Mouse (Mus musculus): ENCODE results near the gene Plrg1. TPM values are rescaled to one million over a fixed set of nuclear protein-coding genes. Genes with fewer than 3 reads are reported as not detected.

Gene Plrg1
- polyA plus RNA-seq, 1 experiment from 2014 or later = 29.9 TPM

DNA sequence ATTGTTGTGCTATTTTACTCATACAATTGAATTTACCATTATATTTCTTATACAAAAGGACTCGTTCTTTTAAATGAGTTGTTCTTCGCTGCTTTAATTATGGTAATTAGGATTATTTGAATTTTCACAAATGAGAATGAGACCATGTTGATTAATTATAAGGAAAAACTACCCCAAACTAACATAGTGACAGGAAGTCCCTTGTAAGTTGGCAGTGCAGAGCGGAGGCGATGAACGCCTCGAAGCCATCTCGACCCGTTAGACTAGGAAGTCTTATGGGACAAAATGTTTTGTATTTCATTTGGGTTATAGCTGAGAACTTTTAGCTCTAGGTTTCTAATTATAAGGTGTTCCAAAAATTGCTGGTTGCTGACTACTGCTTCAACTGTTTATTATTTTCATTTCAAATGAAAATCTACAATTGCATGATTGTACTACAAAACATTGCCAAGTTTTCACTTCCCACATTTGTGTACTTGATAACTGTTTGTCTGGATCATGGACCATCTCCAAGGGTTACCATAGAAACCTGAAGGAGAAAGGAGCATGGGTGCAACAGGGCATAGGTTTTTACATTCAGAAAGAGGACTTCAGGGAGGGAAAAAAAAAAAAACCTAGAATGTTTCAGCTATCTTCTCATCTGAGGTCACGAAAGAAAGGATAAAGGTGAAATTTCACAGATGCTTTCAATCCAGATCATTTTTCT lies 27.6 kb upstream of the Plrg1 start:
- TF ChIP-seq EP300 (IDR thresholded peaks at IDR 0.05; ENCODE audit: low read depth) (no peak), CTCF (IDR thresholded peaks at IDR 0.05; ENCODE audit: low read depth) (no peak)
- peak overlapping the region; percentile 47 for H3K4me3 ChIP-seq (ENCODE audit: low read depth, low read length)
- no peaks in the 10 kb centered on the region; the same call in 1 of the 2 replicates for H3K4me1 ChIP-seq (ENCODE audit: insufficient read depth)
- ATAC-seq (no peak), DNase-seq (no peak)
- peak overlapping the region; percentile 24 for H3K27ac ChIP-seq (ENCODE audit: low read depth)
- peak overlapping the region; percentile 45 for H3K4me2 ChIP-seq (ENCODE audit: low read depth, low read length)
- H3K9me3 ChIP-seq (ENCODE audit: low read length) = no peaks in the 10 kb centered on the region
- H3K36me3 ChIP-seq (replicated peaks; ENCODE audit: insufficient read depth, low read length) = no peaks in the 10 kb centered on the region
- no peaks in the 10 kb centered on the region for H3K27me3 ChIP-seq (ENCODE audit: insufficient read depth, low read length)
- H3K9ac ChIP-seq (replicated peaks) = peak overlapping the region; percentile 46; the same call in 1 of the 2 replicates
- WGBS (ENCODE audit: insufficient replicate concordance) = 64% methylated on average over 9 of the region's 9 CpGs

DNA sequence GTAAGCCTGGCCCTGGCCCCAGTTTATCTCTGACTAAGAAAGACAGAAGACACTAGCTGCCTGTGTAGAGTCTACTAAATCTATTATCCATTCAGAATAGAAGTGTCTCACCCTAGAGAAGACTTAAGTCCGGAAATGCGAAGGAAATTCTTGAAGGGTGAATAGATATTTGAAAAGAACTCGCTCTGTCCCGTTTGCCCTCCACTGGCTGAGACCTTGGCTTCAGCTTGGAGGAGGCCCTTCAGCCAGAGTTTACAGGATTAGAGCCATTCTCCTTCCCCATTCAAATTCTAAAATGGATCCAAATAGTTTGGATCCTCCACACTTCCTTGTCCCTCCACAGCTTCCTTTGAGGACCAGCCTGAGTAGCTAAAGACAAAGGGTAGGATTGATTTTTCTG lies 25.0 kb upstream of the Plrg1 start:
- no peak for DNase-seq
- Histone ChIP-seq H3K9me3 (ENCODE audit: low read length) (no peaks in the 10 kb centered on the region), H3K4me1 (ENCODE audit: insufficient read depth) (no peaks in the 10 kb centered on the region), H3K9ac (replicated peaks) (no peak overlapping the region), H3K27ac (ENCODE audit: low read depth) (0 out of 2 replicates have a peak overlapping the region, but pooled peaks have one; percentile 16), H3K4me2 (ENCODE audit: low read depth, low read length) (peak overlapping the region; percentile 45; the same call in 1 of the 2 replicates), H3K27me3 (ENCODE audit: insufficient read depth, low read length) (no peaks in the 10 kb centered on the region), H3K36me3 (replicated peaks; ENCODE audit: insufficient read depth, low read length) (no peaks in the 10 kb centered on the region), H3K4me3 (ENCODE audit: low read depth, low read length) (no peak overlapping the region)
- TF ChIP-seq CTCF (IDR thresholded peaks at IDR 0.05; ENCODE audit: low read depth) = no peak
- TF ChIP-seq EP300 (IDR thresholded peaks at IDR 0.05; ENCODE audit: low read depth) = no peak
- WGBS (ENCODE audit: insufficient replicate concordance) = 69% methylated on average over 4 of the region's 4 CpGs
- ATAC-seq = no peak

DNA sequence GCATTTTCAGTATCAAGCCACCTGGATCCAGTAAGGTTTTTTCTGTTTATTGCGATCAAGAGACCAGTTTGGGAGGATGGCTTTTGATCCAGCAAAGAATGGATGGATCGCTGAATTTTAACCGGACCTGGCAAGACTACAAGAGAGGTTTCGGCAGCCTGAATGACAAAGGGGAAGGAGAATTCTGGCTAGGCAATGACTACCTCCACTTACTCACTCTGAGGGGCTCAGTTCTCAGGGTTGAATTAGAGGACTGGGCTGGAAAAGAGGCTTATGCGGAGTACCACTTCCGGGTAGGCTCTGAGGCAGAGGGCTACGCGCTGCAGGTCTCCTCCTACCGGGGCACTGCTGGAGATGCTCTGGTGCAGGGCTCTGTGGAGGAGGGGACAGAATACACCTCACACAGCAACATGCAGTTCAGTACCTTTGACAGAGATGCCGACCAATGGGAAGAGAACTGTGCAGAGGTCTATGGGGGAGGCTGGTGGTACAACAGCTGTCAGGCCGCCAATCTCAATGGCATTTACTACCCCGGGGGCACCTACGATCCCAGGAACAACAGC lies 22.5 kb upstream of the Plrg1 start:
- no peaks in the 10 kb centered on the region for H3K36me3 ChIP-seq (replicated peaks; ENCODE audit: insufficient read depth, low read length)
- H3K9me3 ChIP-seq (ENCODE audit: low read length) = no peaks in the 10 kb centered on the region
- peak; percentile 56 for ATAC-seq
- 47% methylated on average over 13 of the region's 13 CpGs for WGBS (ENCODE audit: insufficient replicate concordance)
- no peak overlapping the region for H3K27ac ChIP-seq (ENCODE audit: low read depth)
- H3K4me3 ChIP-seq (ENCODE audit: low read depth, low read length) = no peak overlapping the region
- no peak overlapping the region for H3K9ac ChIP-seq (replicated peaks)
- DNase-seq = no peak
- no peaks in the 10 kb centered on the region for H3K27me3 ChIP-seq (ENCODE audit: insufficient read depth, low read length)
- H3K4me2 ChIP-seq (ENCODE audit: low read depth, low read length) = no peak overlapping the region
- TF ChIP-seq EP300 (IDR thresholded peaks at IDR 0.05; ENCODE audit: low read depth) = no peak
- TF ChIP-seq CTCF (IDR thresholded peaks at IDR 0.05; ENCODE audit: low read depth) = no peak
- no peaks in the 10 kb centered on the region for H3K4me1 ChIP-seq (ENCODE audit: insufficient read depth)

DNA sequence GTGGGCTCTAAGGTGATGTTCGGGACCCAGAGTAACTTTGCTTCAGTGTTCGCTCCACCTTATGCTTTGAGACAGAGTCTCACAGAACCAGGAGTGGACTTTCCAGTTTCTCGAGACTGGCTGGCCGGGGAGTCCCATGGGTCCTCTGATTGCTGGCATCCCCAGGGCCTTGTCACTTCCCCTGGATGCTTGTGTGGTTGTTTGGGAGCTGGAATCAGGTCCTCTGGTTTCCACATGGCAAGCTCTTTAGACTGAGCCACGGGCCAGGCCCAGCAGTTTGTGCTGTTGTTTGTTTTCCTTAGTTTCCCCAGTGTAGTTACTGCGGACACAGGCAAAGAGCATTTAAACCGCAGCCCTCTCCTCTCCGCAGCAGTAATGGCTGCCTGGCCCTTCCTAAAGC lies 21.5 kb upstream of the Plrg1 start:
- DNase-seq (no peak), ATAC-seq (peak; percentile 9; the same call in 1 of the 2 replicates)
- Histone ChIP-seq H3K4me3 (ENCODE audit: low read depth, low read length) (no peak overlapping the region), H3K36me3 (replicated peaks; ENCODE audit: insufficient read depth, low read length) (no peaks in the 10 kb centered on the region), H3K9me3 (ENCODE audit: low read length) (no peaks in the 10 kb centered on the region), H3K4me2 (ENCODE audit: low read depth, low read length) (no peak overlapping the region), H3K27me3 (ENCODE audit: insufficient read depth, low read length) (no peaks in the 10 kb centered on the region), H3K9ac (replicated peaks) (no peak overlapping the region), H3K27ac (ENCODE audit: low read depth) (no peak overlapping the region), H3K4me1 (ENCODE audit: insufficient read depth) (no peaks in the 10 kb centered on the region)
- TF ChIP-seq CTCF (IDR thresholded peaks at IDR 0.05; ENCODE audit: low read depth) (no peak), EP300 (IDR thresholded peaks at IDR 0.05; ENCODE audit: low read depth) (no peak)
- 69% methylated on average over 8 of the region's 8 CpGs for WGBS (ENCODE audit: insufficient replicate concordance)

DNA sequence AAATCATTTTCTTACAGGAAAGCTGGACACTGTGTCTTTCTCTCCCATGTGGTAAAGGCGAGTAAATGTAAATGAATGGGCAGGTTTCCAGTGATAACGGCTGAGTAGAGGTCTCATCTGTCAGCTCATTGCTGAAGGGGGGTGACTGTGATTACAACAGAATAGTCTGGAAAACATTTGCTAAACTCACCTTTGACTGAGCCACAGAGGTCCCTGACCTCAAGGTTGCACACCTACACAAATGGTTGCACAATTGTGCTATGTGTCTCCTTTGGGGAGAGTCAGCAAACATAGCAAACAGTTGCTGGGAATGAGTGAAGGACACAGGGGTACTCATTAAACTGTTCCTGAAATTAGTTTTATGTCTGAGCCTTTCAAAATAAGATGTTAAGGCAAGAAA lies 16.5 kb upstream of the Plrg1 start:
- no peak for DNase-seq
- H3K27ac ChIP-seq (ENCODE audit: low read depth) = peak overlapping the region; percentile 93
- no peak overlapping the region for H3K9ac ChIP-seq (replicated peaks)
- ATAC-seq = peak; percentile 53
- H3K36me3 ChIP-seq (replicated peaks; ENCODE audit: insufficient read depth, low read length) = 0 out of 2 replicates have a peak, but pooled peaks cover 3% of the 10 kb centered on the region
- TF ChIP-seq EP300 (IDR thresholded peaks at IDR 0.05; ENCODE audit: low read depth) (peak; percentile 87), CTCF (IDR thresholded peaks at IDR 0.05; ENCODE audit: low read depth) (no peak)
- H3K27me3 ChIP-seq (ENCODE audit: insufficient read depth, low read length) = no peaks in the 10 kb centered on the region
- H3K4me3 ChIP-seq (ENCODE audit: low read depth, low read length) = no peak overlapping the region
- no peaks in the 10 kb centered on the region for H3K9me3 ChIP-seq (ENCODE audit: low read length)
- H3K4me2 ChIP-seq (ENCODE audit: low read depth, low read length) = peak overlapping the region; percentile 13; the same call in 1 of the 2 replicates
- no peaks in the 10 kb centered on the region for H3K4me1 ChIP-seq (ENCODE audit: insufficient read depth)
- 46% methylated on average over 2 of the region's 2 CpGs for WGBS (ENCODE audit: insufficient replicate concordance)

DNA sequence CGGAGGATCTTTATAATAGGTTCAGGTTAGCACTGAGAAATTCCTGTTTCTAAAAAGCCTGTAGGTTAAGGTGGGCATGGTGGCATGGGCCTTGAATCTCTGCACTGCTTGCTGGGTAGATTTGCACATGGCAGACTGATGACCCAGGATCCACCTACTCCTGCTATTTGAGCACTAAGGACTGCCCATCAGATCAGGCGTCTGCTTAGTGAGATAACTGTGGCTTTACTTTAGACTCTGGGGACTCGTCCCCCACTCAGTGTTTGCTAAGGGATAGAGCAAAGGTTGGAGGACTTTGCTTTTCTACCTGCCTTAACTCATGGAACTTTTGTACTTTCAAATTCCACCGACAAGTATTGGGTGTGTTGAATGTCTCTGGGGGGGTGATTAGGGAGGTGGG lies 15.7 kb upstream of the Plrg1 start:
- H3K36me3 ChIP-seq (replicated peaks; ENCODE audit: insufficient read depth, low read length) = 0 out of 2 replicates have a peak, but pooled peaks cover 3% of the 10 kb centered on the region
- no peak overlapping the region for H3K9ac ChIP-seq (replicated peaks)
- no peak for DNase-seq
- TF ChIP-seq EP300 (IDR thresholded peaks at IDR 0.05; ENCODE audit: low read depth) (peak; percentile 67; the same call in 1 of the 2 replicates), CTCF (IDR thresholded peaks at IDR 0.05; ENCODE audit: low read depth) (no peak)
- no peak overlapping the region for H3K4me2 ChIP-seq (ENCODE audit: low read depth, low read length)
- peak overlapping the region; percentile 93 for H3K27ac ChIP-seq (ENCODE audit: low read depth)
- 42% methylated on average over 4 of the region's 4 CpGs for WGBS (ENCODE audit: insufficient replicate concordance)
- H3K9me3 ChIP-seq (ENCODE audit: low read length) = no peaks in the 10 kb centered on the region
- no peaks in the 10 kb centered on the region for H3K4me1 ChIP-seq (ENCODE audit: insufficient read depth)
- ATAC-seq = peak; percentile 49
- no peaks in the 10 kb centered on the region for H3K27me3 ChIP-seq (ENCODE audit: insufficient read depth, low read length)
- H3K4me3 ChIP-seq (ENCODE audit: low read depth, low read length) = no peak overlapping the region

Data from liver, postnatal 0 days (tissue).